Mouse (Mus musculus): Measurements from ENCODE around the gene Hist1h2ab. TPM values are rescaled to one million over a fixed set of nuclear protein-coding genes. Genes with fewer than 3 reads are reported as not detected.

Hist1h2ab gene
- polyA plus RNA-seq, 1 experiment from 2014 or later = 44.4 TPM

DNA sequence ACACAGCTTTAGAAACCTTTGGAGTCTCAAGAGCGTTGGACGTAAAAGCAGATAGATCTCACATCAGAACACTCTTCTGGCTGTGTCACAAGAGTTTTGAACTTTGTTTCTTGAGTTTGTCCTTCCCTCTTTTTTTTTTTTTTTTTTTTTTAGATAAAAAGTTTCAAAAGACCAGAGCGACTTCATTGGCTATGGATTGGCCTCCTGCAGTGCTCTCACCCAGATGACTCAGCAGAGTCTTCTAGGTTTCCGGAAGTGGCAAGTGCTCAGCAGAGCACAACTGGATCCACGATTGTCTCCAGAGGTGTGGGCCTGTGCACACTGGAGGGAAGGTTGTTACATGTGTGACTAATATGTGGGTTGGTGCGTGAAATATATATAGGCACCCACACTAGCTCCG lies 27.4 kb downstream of the Hist1h2ab start:
- Histone ChIP-seq H3K4me3 (no peak overlapping the region), H3K36me3 (no peaks in the 10 kb centered on the region), H3K9me3 (replicated peaks) (no peaks in the 10 kb centered on the region), H3K27ac (replicated peaks) (no peak overlapping the region), H3K4me1 (0 out of 2 replicates have a peak, but pooled peaks cover under 1% of the 10 kb centered on the region), H3K27me3 (ENCODE audit: low read depth, poor library complexity, severe bottlenecking) (no peaks in the 10 kb centered on the region)
- 91% methylated on average over 7 of the region's 7 CpGs for WGBS
- DNase-seq (ENCODE audit: low spot score) = no peak

DNA sequence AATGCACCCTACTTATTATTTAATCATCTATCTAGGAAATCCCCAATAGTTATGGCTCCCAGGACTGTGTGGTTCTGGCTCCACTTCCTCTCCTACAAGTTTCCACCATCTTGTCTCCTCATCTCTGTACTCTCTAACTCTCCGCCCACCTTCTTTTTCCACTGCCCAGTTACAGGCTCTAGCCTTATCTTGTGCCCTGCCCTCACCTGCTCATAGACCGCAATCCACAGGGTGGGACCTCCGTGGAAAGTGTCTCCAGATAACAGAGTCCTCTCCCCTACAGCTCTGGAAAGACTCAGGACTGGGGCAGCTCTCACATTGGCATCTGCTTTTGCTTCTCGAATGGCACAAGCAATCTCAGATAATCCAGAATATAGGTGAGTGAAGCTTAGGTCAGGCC lies 28.1 kb downstream of the Hist1h2ab start:
- no peaks in the 10 kb centered on the region for H3K36me3 ChIP-seq
- H3K4me1 ChIP-seq = no peaks in the 10 kb centered on the region
- H3K4me3 ChIP-seq = no peak overlapping the region
- 88% methylated on average over 4 of the region's 4 CpGs for WGBS
- no peak overlapping the region for H3K27ac ChIP-seq (replicated peaks)
- H3K9me3 ChIP-seq (replicated peaks) = no peaks in the 10 kb centered on the region
- no peak for DNase-seq (ENCODE audit: low spot score)
- H3K27me3 ChIP-seq (ENCODE audit: low read depth, poor library complexity, severe bottlenecking) = no peaks in the 10 kb centered on the region

DNA sequence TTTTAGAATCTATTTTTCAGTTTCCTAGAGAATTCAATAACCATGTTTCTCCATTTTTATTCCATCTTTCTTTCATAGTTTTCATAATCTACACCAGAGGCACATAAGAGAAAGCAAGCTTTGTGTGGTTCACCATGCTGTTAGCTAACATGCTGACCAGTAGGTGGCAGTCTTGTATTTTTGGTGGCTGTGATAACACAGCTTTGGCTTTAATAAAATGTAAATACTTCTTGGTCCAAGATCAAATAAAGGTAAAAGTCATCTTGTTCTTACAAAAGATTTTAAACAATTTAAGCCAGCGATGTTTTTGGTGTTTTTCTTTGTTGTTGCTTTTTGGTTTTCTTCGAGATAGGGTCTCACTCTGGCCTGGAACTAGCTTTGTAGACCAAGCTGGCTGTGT lies 41.6 kb downstream of the Hist1h2ab start:
- Histone ChIP-seq H3K4me1 (no peaks in the 10 kb centered on the region), H3K4me3 (no peak overlapping the region), H3K36me3 (no peaks in the 10 kb centered on the region), H3K27ac (replicated peaks) (no peak overlapping the region), H3K27me3 (ENCODE audit: low read depth, poor library complexity, severe bottlenecking) (no peaks in the 10 kb centered on the region), H3K9me3 (replicated peaks) (no peaks in the 10 kb centered on the region)
- WGBS = 44% methylated on average over 2 of the region's 2 CpGs
- no peak for DNase-seq (ENCODE audit: low spot score)

DNA sequence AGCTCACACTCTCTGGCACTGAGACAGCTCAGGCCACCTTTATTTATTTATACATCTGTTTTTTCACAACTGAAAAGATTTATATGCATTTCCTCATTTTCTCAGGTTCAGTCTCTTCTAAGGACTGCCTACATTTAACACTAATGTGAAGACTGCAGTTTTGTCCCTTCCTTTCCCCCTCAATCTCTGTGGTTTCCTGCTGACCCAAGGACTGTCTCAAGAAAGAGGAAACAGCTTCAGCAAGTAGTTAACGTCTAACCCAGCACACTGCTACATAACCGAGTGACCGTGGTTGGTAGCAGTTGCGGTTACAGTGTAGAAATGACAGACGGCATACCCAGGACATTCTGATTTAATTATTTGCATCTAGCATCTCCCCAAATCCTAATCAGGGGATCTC lies 48.5 kb downstream of the Hist1h2ab start:
- H3K9me3 ChIP-seq (replicated peaks) = no peaks in the 10 kb centered on the region
- no peaks in the 10 kb centered on the region for H3K27me3 ChIP-seq (ENCODE audit: low read depth, poor library complexity, severe bottlenecking)
- H3K4me1 ChIP-seq = no peaks in the 10 kb centered on the region
- no peak for DNase-seq (ENCODE audit: low spot score)
- no peak overlapping the region for H3K4me3 ChIP-seq
- no peak overlapping the region for H3K27ac ChIP-seq (replicated peaks)
- H3K36me3 ChIP-seq = no peaks in the 10 kb centered on the region
- WGBS = 86% methylated on average over 5 of the region's 5 CpGs

Small RNA genes within 50 kb of the gene (microRNA-seq; reads per million reads assigned to microRNA genes)
- gene Gm44314 (not detected), gene Gm44484 (not detected)

Other genes starting within 250 kb of the Hist1h2ab start
- 2.0 and 4.1 TPM in 2 replicates for gene Hist1h4h, start 220.1 kb upstream of the Hist1h2ab start, polyA plus RNA-seq (2016; fragmentation: Nextera tagmentation; extraction: Ambion mirVana)
- 4.7 and 9.5 TPM in 2 replicates for gene Hist1h2af, start 217.2 kb upstream of the Hist1h2ab start, polyA plus RNA-seq (2016; fragmentation: Nextera tagmentation; extraction: Ambion mirVana)
- 5.5 and 5.6 TPM in 2 replicates for gene Hist1h3g, start 215.7 kb upstream of the Hist1h2ab start, polyA plus RNA-seq (2016; fragmentation: Nextera tagmentation; extraction: Ambion mirVana)
- gene Hist1h2bh, start 207.7 kb upstream of the Hist1h2ab start, polyA plus RNA-seq (2016; fragmentation: Nextera tagmentation; extraction: Ambion mirVana) = 1.00 and 1.0 TPM in 2 replicates
- gene Hist1h3f, start 207.1 kb upstream of the Hist1h2ab start, polyA plus RNA-seq (2016; fragmentation: Nextera tagmentation; extraction: Ambion mirVana) = 1.1 and 1.5 TPM in 2 replicates
- gene Hist1h4f, start 199.5 kb upstream of the Hist1h2ab start, polyA plus RNA-seq (2016; fragmentation: Nextera tagmentation; extraction: Ambion mirVana) = 1.7 TPM in 1 of 2 replicates, not detected in the other
- 0.58 and 0.63 TPM in 2 replicates for gene Hist1h1d, start 197.9 kb upstream of the Hist1h2ab start, polyA plus RNA-seq (2016; fragmentation: Nextera tagmentation; extraction: Ambion mirVana)
- gene Hist1h3e, start 188.8 kb upstream of the Hist1h2ab start, polyA plus RNA-seq (2016; fragmentation: Nextera tagmentation; extraction: Ambion mirVana) = 5.1 and 7.2 TPM in 2 replicates
- 85.6 and 104 TPM in 2 replicates for gene Hist1h2ae, start 179.9 kb upstream of the Hist1h2ab start, polyA plus RNA-seq (2016; fragmentation: Nextera tagmentation; extraction: Ambion mirVana)
- gene Hist1h2bg, start 179.7 kb upstream of the Hist1h2ab start, polyA plus RNA-seq (2016; fragmentation: Nextera tagmentation; extraction: Ambion mirVana) = 4.5 and 6.4 TPM in 2 replicates
- gene Hist1h2bf, start 176.9 kb upstream of the Hist1h2ab start, polyA plus RNA-seq (2016; fragmentation: Nextera tagmentation; extraction: Ambion mirVana) = 3.8 TPM in 2 replicates
- 0.67 and 1.3 TPM in 2 replicates for gene Hist1h2ad, start 176.7 kb upstream of the Hist1h2ab start, polyA plus RNA-seq (2016; fragmentation: Nextera tagmentation; extraction: Ambion mirVana)
- 6.2 and 10.8 TPM in 2 replicates for gene Hist1h3d, start 175.4 kb upstream of the Hist1h2ab start, polyA plus RNA-seq (2016; fragmentation: Nextera tagmentation; extraction: Ambion mirVana)
- 95.1 and 103 TPM in 2 replicates for gene Hist1h4d, start 169.5 kb upstream of the Hist1h2ab start, polyA plus RNA-seq (2016; fragmentation: Nextera tagmentation; extraction: Ambion mirVana)
- 3.1 and 3.2 TPM in 2 replicates for gene Hist1h2be, start 130.0 kb upstream of the Hist1h2ab start, polyA plus RNA-seq (2016; fragmentation: Nextera tagmentation; extraction: Ambion mirVana)
- gene Hist1h1e, start 128.6 kb upstream of the Hist1h2ab start, polyA plus RNA-seq (2016; fragmentation: Nextera tagmentation; extraction: Ambion mirVana) = 18.0 and 22.4 TPM in 2 replicates
- 1.3 TPM in 2 replicates for gene Hist1h2ac, start 67.2 kb upstream of the Hist1h2ab start, polyA plus RNA-seq (2016; fragmentation: Nextera tagmentation; extraction: Ambion mirVana)
- gene Hist1h2bc, start 66.9 kb upstream of the Hist1h2ab start, polyA plus RNA-seq (2016; fragmentation: Nextera tagmentation; extraction: Ambion mirVana) = 22.1 and 23.9 TPM in 2 replicates
- gene Hist1h1t, start 55.3 kb upstream of the Hist1h2ab start, polyA plus RNA-seq (2016; fragmentation: Nextera tagmentation; extraction: Ambion mirVana) = not detected in 2 replicates
- gene Hist1h4c, start 52.7 kb upstream of the Hist1h2ab start, polyA plus RNA-seq (2016; fragmentation: Nextera tagmentation; extraction: Ambion mirVana) = 4.9 and 5.1 TPM in 2 replicates
- 2.3 and 2.5 TPM in 2 replicates for gene Hfe, start 40.3 kb upstream of the Hist1h2ab start, polyA plus RNA-seq (2016; fragmentation: Nextera tagmentation; extraction: Ambion mirVana)
- 8.8 and 9.5 TPM in 2 replicates for gene Hist1h1c, start 12.3 kb upstream of the Hist1h2ab start, polyA plus RNA-seq (2016; fragmentation: Nextera tagmentation; extraction: Ambion mirVana)
- 7.3 and 9.5 TPM in 2 replicates for gene Hist1h3c, start 5.5 kb upstream of the Hist1h2ab start, polyA plus RNA-seq (2016; fragmentation: Nextera tagmentation; extraction: Ambion mirVana)
- gene Hist1h2bb, start 4.4 kb upstream of the Hist1h2ab start, polyA plus RNA-seq (2016; fragmentation: Nextera tagmentation; extraction: Ambion mirVana) = 2.3 and 2.4 TPM in 2 replicates
- gene Hist1h3b, start 1.1 kb downstream of the Hist1h2ab start, polyA plus RNA-seq (2016; fragmentation: Nextera tagmentation; extraction: Ambion mirVana) = 8.1 and 11.3 TPM in 2 replicates
- 4.9 and 6.9 TPM in 2 replicates for gene Hist1h4b, start 5.9 kb downstream of the Hist1h2ab start, polyA plus RNA-seq (2016; fragmentation: Nextera tagmentation; extraction: Ambion mirVana)
- gene Hist1h4a, start 10.1 kb downstream of the Hist1h2ab start, polyA plus RNA-seq (2016; fragmentation: Nextera tagmentation; extraction: Ambion mirVana) = 0.42 TPM in 1 of 2 replicates, not detected in the other
- gene Hist1h3a, start 11.3 kb downstream of the Hist1h2ab start, polyA plus RNA-seq (2016; fragmentation: Nextera tagmentation; extraction: Ambion mirVana) = 3.6 and 3.9 TPM in 2 replicates
- gene Hist1h1a, start 12.5 kb downstream of the Hist1h2ab start, polyA plus RNA-seq (2016; fragmentation: Nextera tagmentation; extraction: Ambion mirVana) = 1.7 and 2.7 TPM in 2 replicates
- gene Trim38, start 18.8 kb downstream of the Hist1h2ab start, polyA plus RNA-seq (2016; fragmentation: Nextera tagmentation; extraction: Ambion mirVana) = 0.20 TPM in 1 of 2 replicates, not detected in the other
- gene Slc17a2, start 55.9 kb downstream of the Hist1h2ab start, polyA plus RNA-seq (2016; fragmentation: Nextera tagmentation; extraction: Ambion mirVana) = not detected in 2 replicates
- not detected in 2 replicates for gene Slc17a3, start 88.3 kb downstream of the Hist1h2ab start, polyA plus RNA-seq (2016; fragmentation: Nextera tagmentation; extraction: Ambion mirVana)
- gene Slc17a1, start 116.6 kb downstream of the Hist1h2ab start, polyA plus RNA-seq (2016; fragmentation: Nextera tagmentation; extraction: Ambion mirVana) = not detected in 2 replicates
- not detected in 2 replicates for gene Slc17a4, start 163.9 kb downstream of the Hist1h2ab start, polyA plus RNA-seq (2016; fragmentation: Nextera tagmentation; extraction: Ambion mirVana)
- not detected in 2 replicates for gene Hist1h2ba, start 183.0 kb downstream of the Hist1h2ab start, polyA plus RNA-seq (2016; fragmentation: Nextera tagmentation; extraction: Ambion mirVana)
- not detected in 2 replicates for gene Hist1h2aa, start 183.3 kb downstream of the Hist1h2ab start, polyA plus RNA-seq (2016; fragmentation: Nextera tagmentation; extraction: Ambion mirVana)
- gene Scgn, start 240.1 kb downstream of the Hist1h2ab start, polyA plus RNA-seq (2016; fragmentation: Nextera tagmentation; extraction: Ambion mirVana) = 0.21 and 0.27 TPM in 2 replicates